Mouse (Mus musculus) adrenal gland, adult 8-10 months (tissue): ENCODE measurements at regions not wholly inside any gene's neighbourhood (a gene's known extent, or its start where the extent isn't known, plus 50 kb on each side); places are given as distances from the start of the nearest gene placed in this dataset.

Experiments used
- DNase-seq: peaks from one replicate; pipeline ENCODE4 v3.0.0; 2022

DNA sequence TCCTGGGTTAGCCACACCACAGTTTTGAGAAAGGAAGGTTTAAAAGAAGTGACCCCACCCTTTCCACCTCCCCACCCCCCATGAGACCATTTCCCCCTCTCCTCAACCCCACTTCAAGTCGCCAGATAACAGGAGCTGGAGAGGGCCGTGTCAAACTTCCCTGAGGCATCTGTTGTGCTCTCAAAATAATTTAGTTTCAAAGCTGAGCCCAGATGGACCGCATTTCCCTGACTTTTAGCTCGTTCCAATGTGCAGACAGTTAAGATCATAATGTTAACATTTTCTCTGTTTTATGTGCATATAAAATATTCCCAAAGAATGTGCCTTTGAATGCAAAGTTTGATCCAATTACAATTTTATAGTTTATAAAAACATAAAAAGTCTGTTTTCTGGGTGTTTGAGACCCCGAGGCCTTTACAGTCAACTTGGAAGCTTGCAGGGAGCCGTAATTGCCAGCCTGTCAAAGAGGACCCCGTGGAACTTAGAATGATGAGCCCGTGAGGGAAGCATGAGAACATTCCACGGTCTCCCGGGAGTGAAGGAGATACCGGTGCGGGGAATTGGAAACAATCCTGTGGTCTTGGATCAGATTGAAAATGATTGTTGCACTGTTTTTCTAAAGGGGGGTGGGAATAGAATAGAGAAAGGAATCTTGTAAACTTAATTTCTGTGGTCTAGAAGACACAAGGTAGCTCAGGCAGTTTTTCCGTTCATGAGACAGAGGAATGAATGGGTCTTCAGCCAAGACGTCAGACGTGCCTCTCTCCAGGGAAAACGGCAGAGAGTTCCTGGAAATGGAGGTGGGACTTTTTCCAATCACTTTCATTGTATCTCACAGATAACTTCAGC lies 903.3 kb downstream of the Mrps31 start:
- DNase-seq = no peak

DNA sequence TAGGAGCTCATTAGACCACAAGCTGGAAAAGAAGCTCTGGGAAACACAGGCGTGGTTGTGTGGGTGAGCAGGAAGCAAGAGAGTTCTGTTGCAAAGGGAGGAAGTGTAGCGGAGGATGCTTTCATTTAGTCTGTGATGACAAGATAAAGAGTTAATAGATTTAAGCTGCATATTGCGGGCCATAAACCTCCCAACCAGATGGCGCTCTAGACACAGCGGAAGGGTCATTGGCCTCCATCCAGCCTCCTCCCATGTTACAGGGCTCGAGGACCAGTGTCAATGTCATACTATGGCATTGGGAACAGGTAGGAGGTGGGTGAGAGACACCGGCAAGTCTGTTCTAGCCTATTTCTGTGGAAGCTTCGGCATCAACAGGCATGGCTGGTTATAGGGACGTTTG lies 908.4 kb downstream of the Mrps31 start:
- peak; percentile 8 for DNase-seq

DNA sequence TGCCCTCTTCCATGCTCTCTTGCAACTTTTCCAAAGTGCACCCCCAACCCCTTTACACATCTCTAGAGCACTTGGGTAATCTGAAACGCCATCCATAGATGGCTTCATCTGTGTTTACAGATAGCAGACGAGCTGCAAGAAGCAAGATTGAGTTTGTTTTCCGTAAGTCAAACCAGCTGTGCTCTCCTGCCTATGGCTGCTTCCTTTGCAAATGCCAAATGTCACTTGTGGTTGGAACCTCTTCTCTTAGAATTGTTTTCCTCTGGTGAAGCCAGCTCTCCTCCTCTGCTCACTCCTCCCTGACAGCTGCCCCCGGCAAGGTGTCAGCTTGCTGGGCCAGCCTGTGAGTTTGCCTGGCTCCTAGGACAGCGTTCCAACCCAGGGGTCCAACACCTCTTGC lies 910.0 kb downstream of the Mrps31 start:
- no peak for DNase-seq

- no peak for DNase-seq
Observed at GRCm38 (mm10) chr8:23327283-23327682, 916.1 kb downstream of the Mrps31 start.

GRCm38 (mm10) chr8:23344161-23344560 lies 933.0 kb downstream of the Mrps31 start:
- DNase-seq = peak; percentile 5

GRCm38 (mm10) chr8:23351367-23351930 lies 940.3 kb downstream of the Mrps31 start:
- no peak for DNase-seq

DNA sequence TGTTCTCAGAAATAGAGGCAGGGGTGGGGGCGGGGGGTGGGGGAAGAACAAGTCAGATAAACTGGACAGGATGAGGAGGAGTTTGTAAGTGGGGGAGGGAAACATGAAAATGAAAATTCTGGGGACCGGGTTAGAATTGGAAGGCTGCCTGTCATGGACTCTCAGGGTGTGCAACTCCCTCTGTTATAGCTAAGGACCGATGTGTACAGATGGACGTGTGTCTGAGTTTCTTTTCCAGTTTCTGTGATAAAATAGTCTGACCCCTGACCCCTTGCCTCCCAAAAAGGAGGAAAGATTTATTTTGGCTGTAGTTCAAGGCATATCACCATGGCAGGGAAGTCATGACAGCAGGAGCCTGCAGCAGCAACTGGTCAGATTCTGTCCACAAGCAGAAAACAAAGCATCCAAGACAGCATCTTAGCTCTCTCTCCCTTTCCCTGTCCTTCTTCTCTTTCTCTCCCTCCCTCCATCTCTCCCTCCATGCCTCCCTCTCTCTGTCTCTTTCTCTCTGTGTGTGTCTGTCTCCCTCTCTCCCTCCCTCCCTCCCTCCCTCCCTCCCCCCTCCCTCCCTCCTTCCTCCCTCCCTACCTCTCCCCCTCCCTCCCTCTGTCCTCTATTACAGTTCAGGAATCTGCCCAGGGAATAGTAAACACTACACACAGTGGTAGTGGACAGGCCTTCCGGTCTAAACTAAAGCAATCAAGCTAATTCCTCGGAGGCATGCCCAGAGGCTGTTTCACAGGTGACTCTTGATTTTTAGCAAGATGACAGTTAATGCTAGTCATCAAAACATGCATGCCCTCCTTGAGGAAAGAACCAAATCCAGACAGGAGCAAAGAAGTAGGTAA lies 941.3 kb downstream of the Mrps31 start:
- DNase-seq = no peak

DNA sequence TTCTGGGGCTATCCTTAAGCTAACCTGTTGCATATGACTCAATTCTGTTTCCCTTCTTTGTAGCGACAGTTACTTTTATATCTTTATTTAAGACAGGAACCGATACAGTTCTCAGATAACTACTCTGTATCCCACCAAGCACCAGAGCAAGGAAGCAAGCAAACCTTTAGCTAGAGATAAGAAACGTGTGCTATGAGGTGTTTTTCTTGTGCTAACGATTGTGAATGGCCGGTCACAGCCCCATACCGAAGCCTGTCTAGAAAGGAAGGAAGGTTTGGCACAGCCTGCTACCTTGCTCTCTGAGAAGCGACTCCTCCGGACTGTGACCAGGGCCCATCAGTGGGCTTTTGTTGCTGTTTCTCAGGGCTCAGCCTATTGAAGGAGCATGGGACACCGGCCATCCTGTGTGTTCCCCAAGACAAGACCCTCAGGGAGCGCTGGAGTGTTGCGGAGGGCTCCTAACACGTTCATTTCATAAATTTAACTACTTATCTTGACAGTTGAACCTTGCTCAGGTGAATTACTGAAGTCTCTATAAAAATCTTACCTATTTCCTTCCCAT lies 949.0 kb downstream of the Mrps31 start:
- DNase-seq = no peak

GRCm38 (mm10) chr8:23360850-23361274 lies 949.7 kb downstream of the Mrps31 start:
- no peak for DNase-seq
